Mouse (Mus musculus): ENCODE data around the gene Dis3l. TPM values are rescaled to one million over a fixed set of nuclear protein-coding genes. Genes with fewer than 3 reads are reported as not detected.

The Dis3l gene
- polyA plus RNA-seq, 1 experiment from 2014 or later: 22.5 TPM

- Histone ChIP-seq H3K27ac (no peak overlapping the region), H3K4me2 (replicated peaks) (no peak overlapping the region), H3K9me3 (no peaks in the 10 kb centered on the region), H3K4me1 (replicated peaks) (no peaks in the 10 kb centered on the region), H3K36me3 (no peaks in the 10 kb centered on the region), H3K27me3 (no peaks in the 10 kb centered on the region), H3K9ac (replicated peaks) (no peak overlapping the region), H3K4me3 (replicated peaks) (no peak overlapping the region)
- ATAC-seq: no peak
- WGBS: 38% methylated on average over 3 of the region's 3 CpGs
Observed at GRCm38 (mm10) chr9:64351191-64351590, 10.1 kb upstream of the Dis3l start.

GRCm38 (mm10) chr9:64349490-64349889, 8.4 kb upstream of the Dis3l start:
- Histone ChIP-seq H3K36me3 (no peaks in the 10 kb centered on the region), H3K9ac (replicated peaks) (no peak overlapping the region), H3K4me2 (replicated peaks) (no peak overlapping the region), H3K27ac (no peak overlapping the region), H3K4me1 (replicated peaks) (no peaks in the 10 kb centered on the region), H3K9me3 (no peaks in the 10 kb centered on the region), H3K4me3 (replicated peaks) (no peak overlapping the region), H3K27me3 (no peaks in the 10 kb centered on the region)
- 68% methylated on average over 5 of the region's 5 CpGs for WGBS
- ATAC-seq: no peak

- 7% methylated on average over 1 of the region's 1 CpGs for WGBS
- ATAC-seq: no peak
- Histone ChIP-seq H3K27me3 (no peaks in the 10 kb centered on the region), H3K4me3 (replicated peaks) (no peak overlapping the region), H3K4me2 (replicated peaks) (no peak overlapping the region), H3K36me3 (no peaks in the 10 kb centered on the region), H3K4me1 (replicated peaks) (no peaks in the 10 kb centered on the region), H3K9ac (replicated peaks) (no peak overlapping the region), H3K27ac (no peak overlapping the region), H3K9me3 (no peaks in the 10 kb centered on the region)
Observed at GRCm38 (mm10) chr9:64347377-64347776, 6.3 kb upstream of the Dis3l start.

- no peak for ATAC-seq
- H3K4me2 ChIP-seq (replicated peaks): no peak overlapping the region
- no peaks in the 10 kb centered on the region for H3K9me3 ChIP-seq
- H3K9ac ChIP-seq (replicated peaks): no peak overlapping the region
- no peaks in the 10 kb centered on the region for H3K27me3 ChIP-seq
- WGBS: 60% methylated on average over 5 of the region's 5 CpGs
- no peak overlapping the region for H3K27ac ChIP-seq
- no peaks in the 10 kb centered on the region for H3K36me3 ChIP-seq
- peaks cover 5% of the 10 kb centered on the region; the same call in 1 of the 2 replicates for H3K4me1 ChIP-seq (replicated peaks)
- H3K4me3 ChIP-seq (replicated peaks): no peak overlapping the region
Observed at GRCm38 (mm10) chr9:64345931-64346330, 4.8 kb upstream of the Dis3l start.

GRCm38 (mm10) chr9:64343656-64344055, 2.6 kb upstream of the Dis3l start:
- no peaks in the 10 kb centered on the region for H3K36me3 ChIP-seq
- H3K27ac ChIP-seq: no peak overlapping the region
- no peak overlapping the region for H3K4me3 ChIP-seq (replicated peaks)
- H3K9ac ChIP-seq (replicated peaks): no peak overlapping the region
- no peaks in the 10 kb centered on the region for H3K9me3 ChIP-seq
- no peaks in the 10 kb centered on the region for H3K27me3 ChIP-seq
- no peak for ATAC-seq
- 94% methylated on average over 2 of the region's 2 CpGs for WGBS
- H3K4me1 ChIP-seq (replicated peaks): peaks cover 18% of the 10 kb centered on the region
- no peak overlapping the region for H3K4me2 ChIP-seq (replicated peaks)

- H3K9ac ChIP-seq (replicated peaks): no peak overlapping the region; the same call in 1 of the 2 replicates
Observed at GRCm38 (mm10) chr9:64341671-64342070, 583 bp upstream of the Dis3l start.

GRCm38 (mm10) chr9:64340351-64341253, 486 bp downstream of the Dis3l start:
- Histone ChIP-seq H3K27ac (peak overlapping the region; percentile 99), H3K27me3 (no peaks in the 10 kb centered on the region), H3K36me3 (peaks cover 13% of the 10 kb centered on the region), H3K4me1 (replicated peaks) (peaks cover 18% of the 10 kb centered on the region), H3K4me2 (replicated peaks) (peak overlapping the region; percentile 62), H3K9ac (replicated peaks) (peak overlapping the region; percentile 92), H3K9me3 (no peaks in the 10 kb centered on the region), H3K4me3 (replicated peaks) (peak overlapping the region; percentile 52)
- under 1% methylated on average over 85 of the region's 85 CpGs for WGBS
- ATAC-seq: peak; percentile 91

More at GRCm38 (mm10) chr9:64341671-64342070, 583 bp upstream of the Dis3l start:
- ATAC-seq: no peak
- Histone ChIP-seq H3K27ac (peak overlapping the region; percentile 99; the same call in 1 of the 2 replicates), H3K4me2 (replicated peaks) (peak overlapping the region; percentile 62), H3K9me3 (no peaks in the 10 kb centered on the region), H3K4me3 (replicated peaks) (no peak overlapping the region), H3K36me3 (0 out of 2 replicates have a peak, but pooled peaks cover 6% of the 10 kb centered on the region), H3K4me1 (replicated peaks) (peaks cover 18% of the 10 kb centered on the region), H3K27me3 (no peaks in the 10 kb centered on the region)
- WGBS: 91% methylated on average over 8 of the region's 8 CpGs

- Histone ChIP-seq H3K4me3 (replicated peaks) (peak overlapping the region; percentile 52; the same call in 1 of the 2 replicates), H3K9me3 (no peaks in the 10 kb centered on the region), H3K4me2 (replicated peaks) (peak overlapping the region; percentile 62), H3K4me1 (replicated peaks) (peaks cover 18% of the 10 kb centered on the region), H3K27ac (no peak overlapping the region), H3K27me3 (no peaks in the 10 kb centered on the region), H3K9ac (replicated peaks) (no peak overlapping the region), H3K36me3 (peaks cover 17% of the 10 kb centered on the region)
- no peak for ATAC-seq
- WGBS: 14% methylated on average over 8 of the region's 8 CpGs
Observed at GRCm38 (mm10) chr9:64339361-64339760, 1.7 kb downstream of the Dis3l start.

- WGBS: 88% methylated on average over 6 of the region's 6 CpGs
- Histone ChIP-seq H3K4me2 (replicated peaks) (no peak overlapping the region), H3K9ac (replicated peaks) (no peak overlapping the region), H3K36me3 (peaks cover 21% of the 10 kb centered on the region), H3K27me3 (no peaks in the 10 kb centered on the region), H3K4me3 (replicated peaks) (no peak overlapping the region), H3K9me3 (no peaks in the 10 kb centered on the region), H3K27ac (no peak overlapping the region), H3K4me1 (replicated peaks) (peaks cover 14% of the 10 kb centered on the region)
- ATAC-seq: no peak
Observed at GRCm38 (mm10) chr9:64335825-64336224, 5.3 kb downstream of the Dis3l start.

GRCm38 (mm10) chr9:64323976-64324375, 17.1 kb downstream of the Dis3l start:
- H3K36me3 ChIP-seq: peaks cover 89% of the 10 kb centered on the region
- H3K27me3 ChIP-seq: no peaks in the 10 kb centered on the region
- H3K9me3 ChIP-seq: no peaks in the 10 kb centered on the region
- H3K4me2 ChIP-seq (replicated peaks): no peak overlapping the region
- no peak overlapping the region for H3K9ac ChIP-seq (replicated peaks)
- no peak overlapping the region for H3K4me3 ChIP-seq (replicated peaks)
- ATAC-seq: no peak
- WGBS: 96% methylated on average over 7 of the region's 7 CpGs
- no peaks in the 10 kb centered on the region for H3K4me1 ChIP-seq (replicated peaks)
- H3K27ac ChIP-seq: no peak overlapping the region

- Histone ChIP-seq H3K27me3 (no peaks in the 10 kb centered on the region), H3K9me3 (no peaks in the 10 kb centered on the region), H3K4me1 (replicated peaks) (no peaks in the 10 kb centered on the region), H3K9ac (replicated peaks) (no peak overlapping the region), H3K4me3 (replicated peaks) (no peak overlapping the region), H3K27ac (no peak overlapping the region), H3K36me3 (peaks cover 77% of the 10 kb centered on the region), H3K4me2 (replicated peaks) (no peak overlapping the region)
- 93% methylated on average over 5 of the region's 5 CpGs for WGBS
- no peak for ATAC-seq
Observed at GRCm38 (mm10) chr9:64316986-64317385, 24.1 kb downstream of the Dis3l start.

GRCm38 (mm10) chr9:64314696-64315095, 26.4 kb downstream of the Dis3l start:
- H3K4me2 ChIP-seq (replicated peaks): no peak overlapping the region
- peaks cover 75% of the 10 kb centered on the region for H3K36me3 ChIP-seq
- no peak overlapping the region for H3K9ac ChIP-seq (replicated peaks)
- no peaks in the 10 kb centered on the region for H3K27me3 ChIP-seq
- H3K9me3 ChIP-seq: no peaks in the 10 kb centered on the region
- H3K27ac ChIP-seq: no peak overlapping the region
- no peak overlapping the region for H3K4me3 ChIP-seq (replicated peaks)
- H3K4me1 ChIP-seq (replicated peaks): no peaks in the 10 kb centered on the region
- 98% methylated on average over 6 of the region's 6 CpGs for WGBS
- no peak for ATAC-seq
